Mouse (Mus musculus) hindbrain, embryonic 11.5 days (tissue): ENCODE data around the gene Mctp1. TPM values are rescaled to one million over a fixed set of nuclear protein-coding genes. Genes with fewer than 3 reads are reported as not detected.

Experiments
- ATAC-seq: fragments of 200-750 bp; cut with Nextera tagmentation; 2 replicates; pipeline ENCODE4 v1.8.0; 2017; ENCODE audit warnings: mild to moderate bottlenecking, moderate TSS enrichment, moderate library complexity; ENCODE audit not compliant: low FRiP score
- DNase-seq: peaks from one replicate; pipeline ENCODE4 v3.0.0-alpha.2; 2015; ENCODE audit warnings: low spot score
- H3K27ac ChIP-seq: fragments of 300-500 bp; sonication (generic); 2 replicates; pipeline ENCODE4 v1.5.1; 2014; ENCODE audit warnings: mild to moderate bottlenecking, low read depth, low read length
- H3K27me3 ChIP-seq: fragments of 300-500 bp; sonication (generic); 2 replicates; pipeline ENCODE4 v1.6.1; 2014; ENCODE audit warnings: mild to moderate bottlenecking, low read length, moderate library complexity, mixed read lengths; ENCODE audit not compliant: control insufficient read depth, insufficient read depth
- H3K36me3 ChIP-seq: fragments of 300-500 bp; sonication (generic); 2 replicates; pipeline ENCODE4 v1.6.1; 2014; ENCODE audit warnings: mild to moderate bottlenecking, low read length, moderate library complexity, mixed read lengths; ENCODE audit not compliant: control insufficient read depth, insufficient read depth
- H3K4me1 ChIP-seq: fragments of 300-500 bp; sonication (generic); replicated peaks from 2 replicates; pipeline ENCODE4 v1.6.1; 2014; ENCODE audit warnings: low read length, mixed read lengths; ENCODE audit not compliant: control insufficient read depth, insufficient read depth
- H3K4me2 ChIP-seq: fragments of 300-500 bp; sonication (generic); replicated peaks from 2 replicates; pipeline ENCODE4 v1.6.1; 2014; ENCODE audit warnings: mild to moderate bottlenecking, low read depth, low read length
- H3K4me3 ChIP-seq: fragments of 300-500 bp; sonication (generic); 2 replicates; pipeline ENCODE4 v1.5.1; 2014; ENCODE audit warnings: low read depth, low read length
- H3K9ac ChIP-seq: fragments of 300-500 bp; sonication (generic); 2 replicates; pipeline ENCODE4 v1.6.1; 2014; ENCODE audit warnings: low read depth, low read length
- H3K9me3 ChIP-seq: fragments of 300-500 bp; sonication (generic); 2 replicates; pipeline ENCODE4 v1.6.1; 2016; ENCODE audit warnings: low read length; ENCODE audit not compliant: control insufficient read depth
- WGBS: fragments of 180-500 bp; shearing (Covaris S2); extraction: QIAGEN DNeasy Blood & Tissue Kit; methylation state at CpG from one replicate; pipeline ENCODE4 v1.1.7; 2014; 5-methylcytosine and 5-hydroxymethylcytosine counted together
- polyA plus RNA-seq: library from polyadenylated mRNA; unstranded; fragments of >200 nt; fragmentation: Nextera tagmentation; extraction: Ambion mirVana; gene quantifications from 2 replicates; pipeline ENCODE4 v1.2.1, GENCODE M21; 2014

Mctp1 gene
- polyA plus RNA-seq, 1 experiment from 2014 or later = 3.4 TPM

- ATAC-seq (no peak), DNase-seq (no peak)
- Histone ChIP-seq H3K9me3 (no peaks in the 10 kb centered on the region), H3K27ac (no peak overlapping the region), H3K4me3 (no peak overlapping the region), H3K4me2 (no peak overlapping the region), H3K27me3 (no peaks in the 10 kb centered on the region), H3K9ac (no peak overlapping the region), H3K4me1 (no peaks in the 10 kb centered on the region), H3K36me3 (no peaks in the 10 kb centered on the region)
- 81% methylated on average over 2 of the region's 2 CpGs for WGBS
Measured at GRCm38 (mm10) chr13:77018851-77019250, 634.5 kb downstream of the Mctp1 start.

DNA sequence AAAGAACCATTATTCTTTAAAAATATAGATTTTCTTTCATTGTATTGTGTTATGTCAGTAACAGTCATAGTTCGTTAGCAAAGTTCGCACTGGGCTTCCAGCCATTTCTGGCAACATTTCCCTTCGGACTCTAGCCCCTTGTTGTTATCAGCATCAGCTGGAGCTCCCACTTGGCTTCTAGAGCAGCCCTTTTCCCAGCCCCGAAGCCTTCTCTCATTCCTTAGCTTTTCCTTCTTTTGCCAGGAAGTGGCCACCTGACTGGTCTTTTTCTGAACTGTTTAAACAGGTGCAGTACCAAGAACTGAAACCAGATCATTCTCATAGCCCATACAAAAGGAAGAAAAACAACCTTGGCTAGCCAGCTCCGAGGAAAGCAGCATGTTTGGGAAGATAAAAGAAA, 645.3 kb downstream of the Mctp1 start:
- no peak overlapping the region for H3K9ac ChIP-seq
- WGBS = 73% methylated on average over 5 of the region's 5 CpGs
- H3K4me2 ChIP-seq = no peak overlapping the region
- H3K9me3 ChIP-seq = no peaks in the 10 kb centered on the region
- no peak overlapping the region for H3K27ac ChIP-seq
- DNase-seq = no peak
- H3K27me3 ChIP-seq = no peaks in the 10 kb centered on the region
- H3K4me3 ChIP-seq = no peak overlapping the region
- ATAC-seq = no peak
- H3K36me3 ChIP-seq = no peaks in the 10 kb centered on the region
- H3K4me1 ChIP-seq = no peaks in the 10 kb centered on the region

- no peak overlapping the region for H3K9ac ChIP-seq
- no peaks in the 10 kb centered on the region for H3K27me3 ChIP-seq
- no peaks in the 10 kb centered on the region for H3K4me1 ChIP-seq
- ATAC-seq (no peak), DNase-seq (no peak)
- WGBS = 89% methylated on average over 1 of the region's 1 CpGs
- H3K36me3 ChIP-seq = no peaks in the 10 kb centered on the region
- no peak overlapping the region for H3K4me2 ChIP-seq
- H3K9me3 ChIP-seq = no peaks in the 10 kb centered on the region
- H3K4me3 ChIP-seq = no peak overlapping the region
- H3K27ac ChIP-seq = no peak overlapping the region
Measured at GRCm38 (mm10) chr13:77043375-77043774, 659.0 kb downstream of the Mctp1 start.

DNA sequence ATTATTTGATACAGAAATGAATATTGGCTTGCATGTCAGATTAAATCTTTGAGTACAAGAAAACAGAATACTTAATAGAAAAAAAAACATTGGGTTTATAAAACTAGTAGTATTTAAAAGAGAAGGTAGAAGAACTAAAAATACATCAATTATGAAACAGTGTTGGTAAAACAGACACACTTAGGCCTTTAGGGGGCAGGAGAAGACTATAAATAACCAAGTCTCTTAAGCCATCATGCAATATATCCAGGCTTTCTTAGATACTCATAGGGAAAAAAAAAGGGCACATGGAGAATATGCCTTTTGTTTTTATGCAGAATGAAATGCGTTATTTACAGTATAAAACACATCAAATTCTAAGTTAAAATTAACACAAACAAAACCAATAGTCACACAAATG, 661.0 kb downstream of the Mctp1 start:
- Histone ChIP-seq H3K27ac (no peak overlapping the region), H3K27me3 (no peaks in the 10 kb centered on the region), H3K9ac (no peak overlapping the region), H3K9me3 (no peaks in the 10 kb centered on the region), H3K36me3 (no peaks in the 10 kb centered on the region), H3K4me3 (no peak overlapping the region), H3K4me1 (no peaks in the 10 kb centered on the region), H3K4me2 (no peak overlapping the region)
- 96% methylated on average over 1 of the region's 1 CpGs for WGBS
- DNase-seq (peak; percentile 22), ATAC-seq (0 out of 2 replicates have a peak, but pooled peaks have one; percentile 52)

DNA sequence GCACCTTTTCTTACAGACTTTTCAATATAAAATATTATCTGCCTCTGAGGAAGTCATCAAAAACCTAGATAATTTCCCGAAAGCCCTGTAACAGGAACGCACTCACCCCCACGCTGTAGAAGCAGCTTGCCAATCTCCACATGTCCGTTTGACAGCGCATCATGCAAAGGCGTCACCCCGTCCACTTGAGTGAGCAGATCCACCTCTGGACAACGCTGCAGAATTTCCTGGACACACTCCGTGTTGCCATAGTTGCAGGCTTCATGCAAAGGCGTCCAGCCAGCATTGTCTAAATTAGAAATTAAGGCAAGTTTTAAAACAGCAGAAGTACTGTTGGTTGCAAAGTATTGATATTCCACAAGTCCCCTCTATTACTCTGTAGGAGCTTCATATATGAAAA, 662.1 kb downstream of the Mctp1 start:
- Histone ChIP-seq H3K9ac (no peak overlapping the region), H3K36me3 (no peaks in the 10 kb centered on the region), H3K4me1 (no peaks in the 10 kb centered on the region), H3K4me3 (no peak overlapping the region), H3K4me2 (no peak overlapping the region), H3K27me3 (no peaks in the 10 kb centered on the region), H3K27ac (no peak overlapping the region), H3K9me3 (no peaks in the 10 kb centered on the region)
- WGBS = 70% methylated on average over 10 of the region's 10 CpGs
- DNase-seq = peak; percentile 12
- no peak for ATAC-seq

DNA sequence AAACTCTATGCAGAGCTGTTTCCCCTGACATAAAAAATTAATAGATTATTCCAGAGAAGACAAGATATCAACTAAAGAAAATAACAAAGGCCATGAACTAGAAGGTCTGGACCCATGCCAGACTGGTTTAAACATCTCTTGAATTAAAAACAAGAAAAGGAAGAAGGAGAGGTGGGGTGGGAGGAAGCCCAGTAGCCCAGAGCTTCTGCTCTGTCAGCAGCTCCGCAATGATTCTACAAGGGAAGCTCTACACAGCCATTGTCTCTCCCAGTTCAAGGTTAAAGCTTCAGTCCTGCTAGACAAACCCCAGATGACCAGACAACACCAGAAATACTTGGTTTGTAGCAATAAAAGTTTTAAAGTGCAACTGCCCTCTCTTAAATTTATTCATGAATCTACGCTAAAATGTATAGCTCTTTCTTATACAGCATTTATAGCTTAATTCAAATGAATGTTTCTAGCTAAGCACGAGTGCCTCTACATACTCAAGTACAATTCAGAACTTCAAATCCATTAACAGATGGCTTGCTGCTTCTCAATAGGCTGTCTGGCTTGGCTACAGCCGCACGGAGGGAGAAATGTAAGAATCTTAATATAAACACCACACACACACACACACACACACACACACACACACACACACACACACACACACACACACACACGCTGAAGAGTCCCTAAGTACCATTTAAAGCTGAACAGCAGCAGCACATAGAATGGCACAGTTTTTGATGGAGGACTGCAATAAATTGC, 663.0 kb downstream of the Mctp1 start:
- Histone ChIP-seq H3K4me2 (no peak overlapping the region), H3K4me1 (no peaks in the 10 kb centered on the region), H3K36me3 (no peaks in the 10 kb centered on the region), H3K27ac (no peak overlapping the region), H3K27me3 (no peaks in the 10 kb centered on the region), H3K9me3 (no peaks in the 10 kb centered on the region), H3K9ac (no peak overlapping the region), H3K4me3 (no peak overlapping the region)
- WGBS = 75% methylated on average over 6 of the region's 6 CpGs
- ATAC-seq (peak; percentile 56; the same call in 1 of the 2 replicates), DNase-seq (peak; percentile 3)

GRCm38 (mm10) chr13:77048461-77048860, 664.1 kb downstream of the Mctp1 start:
- no peak overlapping the region for H3K4me3 ChIP-seq
- DNase-seq = no peak
- H3K27ac ChIP-seq = no peak overlapping the region
- 91% methylated on average over 1 of the region's 1 CpGs for WGBS
- H3K4me2 ChIP-seq = no peak overlapping the region
- H3K27me3 ChIP-seq = no peaks in the 10 kb centered on the region
- H3K36me3 ChIP-seq = no peaks in the 10 kb centered on the region
- H3K4me1 ChIP-seq = no peaks in the 10 kb centered on the region
- no peak for ATAC-seq
- no peak overlapping the region for H3K9ac ChIP-seq
- no peaks in the 10 kb centered on the region for H3K9me3 ChIP-seq

- DNase-seq = no peak
- Histone ChIP-seq H3K9ac (no peak overlapping the region), H3K36me3 (no peaks in the 10 kb centered on the region), H3K4me2 (no peak overlapping the region), H3K4me3 (no peak overlapping the region), H3K27ac (no peak overlapping the region), H3K4me1 (no peaks in the 10 kb centered on the region), H3K9me3 (no peaks in the 10 kb centered on the region), H3K27me3 (no peaks in the 10 kb centered on the region)
- ATAC-seq = no peak
- WGBS = 86% methylated on average over 3 of the region's 3 CpGs
Measured at GRCm38 (mm10) chr13:77049736-77050135, 665.4 kb downstream of the Mctp1 start.

DNA sequence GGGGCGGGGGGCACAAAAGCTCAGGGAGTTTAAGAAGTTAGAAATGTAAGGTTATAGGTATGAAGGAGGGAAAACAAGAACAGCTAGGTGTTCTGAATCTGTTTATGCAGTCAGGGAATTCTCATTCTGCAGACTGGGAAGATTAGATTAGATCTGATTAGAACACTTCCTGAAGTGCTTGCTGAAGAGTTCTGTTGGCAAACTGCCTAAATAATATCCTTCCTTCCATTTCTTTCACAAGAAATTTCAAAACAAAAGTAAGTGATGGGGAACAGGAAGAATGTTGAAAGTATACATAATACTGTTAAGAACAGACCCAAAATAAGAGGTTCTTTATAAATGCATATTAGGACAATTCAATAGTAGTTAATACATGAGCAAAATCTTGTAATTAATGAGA, 678.9 kb downstream of the Mctp1 start:
- H3K27me3 ChIP-seq = no peaks in the 10 kb centered on the region
- no peak overlapping the region for H3K4me3 ChIP-seq
- no peak overlapping the region for H3K27ac ChIP-seq
- DNase-seq (no peak), ATAC-seq (no peak)
- WGBS = 88% methylated on average over 1 of the region's 1 CpGs
- no peak overlapping the region for H3K9ac ChIP-seq
- no peak overlapping the region for H3K4me2 ChIP-seq
- no peaks in the 10 kb centered on the region for H3K36me3 ChIP-seq
- no peaks in the 10 kb centered on the region for H3K9me3 ChIP-seq
- no peaks in the 10 kb centered on the region for H3K4me1 ChIP-seq
